ENCODE assay signal across 7 mouse cellular contexts in genomic region chr15:77359084-77359483, GRCm38 (mm10). TPM values are rescaled to one million over a fixed set of nuclear protein-coding genes. Genes with fewer than 3 reads are reported as not detected.
DNase-seq lines count a peak whose midpoint lies in the region; ATAC-seq and TF ChIP-seq lines count a peak whose summit lies in the region.

No protein-coding gene starts in this region.

- no peak for TF ChIP-seq CTCF in lung, embryonic 14.5 days (IDR thresholded peaks at IDR 0.05; ENCODE audit: low read depth)

- H3K9me3 ChIP-seq in lung, embryonic 14.5 days (ENCODE audit: low read depth, low read length), result no peaks in the 10 kb centered on the region
- no peaks in the 10 kb centered on the region for H3K9me3 ChIP-seq in forebrain, embryonic 14.5 days (replicated peaks; ENCODE audit: control insufficient read depth, low read length)
- H3K9me3 ChIP-seq in limb, embryonic 14.5 days (ENCODE audit: control insufficient read depth, low read length), result no peaks in the 10 kb centered on the region
- no peaks in the 10 kb centered on the region for H3K9me3 ChIP-seq in stomach, embryonic 16.5 days (replicated peaks; ENCODE audit: control insufficient read depth, low read length)

- 39% methylated on average over 6 of the region's 6 CpGs for WGBS in lung, embryonic 14.5 days
- 17% methylated on average over 6 of the region's 6 CpGs for whole genome bisulfite sequencing in forebrain, embryonic 14.5 days
- WGBS in limb, embryonic 14.5 days, result 30% methylated on average over 6 of the region's 6 CpGs
- 33% methylated on average over 6 of the region's 6 CpGs for WGBS in stomach, embryonic 16.5 days

- no peaks in the 10 kb centered on the region for H3K27me3 ChIP-seq in lung, embryonic 14.5 days (ENCODE audit: insufficient read depth, low read length)
- no peaks in the 10 kb centered on the region for H3K27me3 ChIP-seq in forebrain, embryonic 14.5 days (replicated peaks; ENCODE audit: control insufficient read depth, insufficient read depth, low read length)
- no peaks in the 10 kb centered on the region for H3K27me3 ChIP-seq in limb, embryonic 14.5 days (ENCODE audit: control insufficient read depth, insufficient read depth, low read length)
- no peaks in the 10 kb centered on the region for H3K27me3 ChIP-seq in stomach, embryonic 16.5 days (ENCODE audit: control insufficient read depth, insufficient read depth, low read length)

- H3K4me3 ChIP-seq in lung, embryonic 14.5 days (ENCODE audit: low read depth, low read length), result peak overlapping the region; percentile 27
- peak overlapping the region; percentile 21; the same call in 1 of the 2 replicates for H3K4me3 ChIP-seq in forebrain, embryonic 14.5 days (ENCODE audit: low read depth, low read length)
- H3K4me3 ChIP-seq in limb, embryonic 14.5 days (replicated peaks; ENCODE audit: low read length), result peak overlapping the region; percentile 20; the same call in 1 of the 2 replicates
- peak overlapping the region; percentile 40 for H3K4me3 ChIP-seq in stomach, embryonic 16.5 days (replicated peaks; ENCODE audit: low read length)

- no peaks in the 10 kb centered on the region for H3K36me3 ChIP-seq in lung, embryonic 14.5 days (ENCODE audit: insufficient read depth)
- no peaks in the 10 kb centered on the region for H3K36me3 ChIP-seq in forebrain, embryonic 14.5 days (ENCODE audit: control insufficient read depth, insufficient read depth, low read length)
- H3K36me3 ChIP-seq in limb, embryonic 14.5 days (ENCODE audit: control insufficient read depth, insufficient read depth, low read length), result no peaks in the 10 kb centered on the region
- H3K36me3 ChIP-seq in stomach, embryonic 16.5 days (ENCODE audit: control insufficient read depth, insufficient read depth, low read length), result no peaks in the 10 kb centered on the region

- ATAC-seq in lung, embryonic 14.5 days (ENCODE audit: insufficient read depth), result no peak; the same call in 1 of the 2 replicates
- ATAC-seq in forebrain, embryonic 14.5 days, result peak; percentile 45
- ATAC-seq in limb, embryonic 14.5 days (ENCODE audit: low FRiP score, low read depth), result peak; percentile 6; the same call in 1 of the 2 replicates
- ATAC-seq in stomach, embryonic 16.5 days (ENCODE audit: insufficient read depth, low FRiP score), result no peak

- H3K4me1 ChIP-seq in lung, embryonic 14.5 days (ENCODE audit: insufficient read depth), result 0 out of 2 replicates have a peak, but pooled peaks cover 7% of the 10 kb centered on the region
- peaks cover 34% of the 10 kb centered on the region for H3K4me1 ChIP-seq in forebrain, embryonic 14.5 days (ENCODE audit: control insufficient read depth, insufficient read depth, low read length)
- peaks cover 28% of the 10 kb centered on the region for H3K4me1 ChIP-seq in limb, embryonic 14.5 days (ENCODE audit: control insufficient read depth, insufficient read depth, low read length)
- H3K4me1 ChIP-seq in stomach, embryonic 16.5 days (ENCODE audit: control insufficient read depth, insufficient read depth, low read length), result peaks cover 19% of the 10 kb centered on the region

- H3K27ac ChIP-seq in lung, embryonic 14.5 days (ENCODE audit: low read depth), result no peak overlapping the region
- H3K27ac ChIP-seq in forebrain, embryonic 14.5 days (ENCODE audit: low read depth, low read length), result peak overlapping the region; percentile 52; the same call in 1 of the 2 replicates
- H3K27ac ChIP-seq in limb, embryonic 14.5 days (replicated peaks; ENCODE audit: low read depth, low read length), result no peak overlapping the region; the same call in 1 of the 2 replicates
- H3K27ac ChIP-seq in stomach, embryonic 16.5 days (ENCODE audit: low read length), result peak overlapping the region; percentile 54; the same call in 1 of the 2 replicates

- H3K4me2 ChIP-seq in lung, embryonic 14.5 days, result peak overlapping the region; percentile 60
- peak overlapping the region; percentile 57 for H3K4me2 ChIP-seq in forebrain, embryonic 14.5 days (ENCODE audit: low read length)
- H3K4me2 ChIP-seq in limb, embryonic 14.5 days (replicated peaks; ENCODE audit: low read depth, low read length, severe bottlenecking), result peak overlapping the region; percentile 46
- peak overlapping the region; percentile 64 for H3K4me2 ChIP-seq in stomach, embryonic 16.5 days (ENCODE audit: low read depth, low read length)

- TF ChIP-seq POLR2A in limb, embryonic 14.5 days (IDR thresholded peaks at IDR 0.05; ENCODE audit: borderline replicate concordance, extremely low read depth, insufficient read depth, insufficient read length), result no peak

- no peak for DNase-seq in lung, embryonic 14.5 days
- no peak for DNase-seq in lung, postnatal 10 days
- DNase-seq in forebrain, embryonic 14.5 days (ENCODE audit: low spot score), result no peak
- DNase-seq in limb, embryonic 14.5 days (ENCODE audit: low spot score), result no peak
- no peak for DNase-seq in cerebellum, postnatal 25 days
- DNase-seq in Muller cell, postnatal 12 days (ENCODE audit: inconsistent ontology term), result no peak

- peak overlapping the region; percentile 56 for H3K9ac ChIP-seq in lung, embryonic 14.5 days
- peak overlapping the region; percentile 69 for H3K9ac ChIP-seq in forebrain, embryonic 14.5 days (ENCODE audit: low read length)
- H3K9ac ChIP-seq in limb, embryonic 14.5 days (ENCODE audit: low read depth, low read length, severe bottlenecking), result peak overlapping the region; percentile 47
- peak overlapping the region; percentile 64 for H3K9ac ChIP-seq in stomach, embryonic 16.5 days (ENCODE audit: low read length)

RNA-seq across cellular contexts. Expression of gene Apol7a, which starts 39.8 kb away (rescaled TPM):
- polyA plus RNA-seq in lung, embryonic 14.5 days (2014; fragmentation: Nextera tagmentation; extraction: Ambion mirVana), result not detected in 2 replicates
- not detected in 2 replicates for polyA plus RNA-seq in forebrain, embryonic 14.5 days (2014; fragmentation: Nextera tagmentation; extraction: Ambion mirVana)
- polyA plus RNA-seq in limb, embryonic 14.5 days (2012; rRNA removed), result 0.45 and 0.50 TPM in 2 replicates
- polyA plus RNA-seq in limb, embryonic 14.5 days (2014; fragmentation: Nextera tagmentation; extraction: Ambion mirVana), result 0.22 and 0.23 TPM in 2 replicates
- 9.0 and 17.9 TPM in 2 replicates for polyA plus RNA-seq in stomach, embryonic 16.5 days (2015; fragmentation: Nextera tagmentation; extraction: Ambion mirVana)

RNA-seq across cellular contexts. Expression of gene Apol9a, which starts 51.9 kb away (rescaled TPM):
- not detected in 2 replicates for polyA plus RNA-seq in lung, embryonic 14.5 days (2014; fragmentation: Nextera tagmentation; extraction: Ambion mirVana)
- polyA plus RNA-seq in forebrain, embryonic 14.5 days (2014; fragmentation: Nextera tagmentation; extraction: Ambion mirVana), result not detected in 2 replicates
- polyA plus RNA-seq in limb, embryonic 14.5 days (2012; rRNA removed), result 0.06 and 0.35 TPM in 2 replicates
- polyA plus RNA-seq in limb, embryonic 14.5 days (2014; fragmentation: Nextera tagmentation; extraction: Ambion mirVana), result not detected in 2 replicates
- not detected in 2 replicates for polyA plus RNA-seq in stomach, embryonic 16.5 days (2015; fragmentation: Nextera tagmentation; extraction: Ambion mirVana)

RNA-seq across cellular contexts. Expression of gene Rbfox2, which starts 52.3 kb away (rescaled TPM):
- 51.9 and 55.8 TPM in 2 replicates for polyA plus RNA-seq in lung, embryonic 14.5 days (2014; fragmentation: Nextera tagmentation; extraction: Ambion mirVana)
- 186 and 229 TPM in 2 replicates for polyA plus RNA-seq in forebrain, embryonic 14.5 days (2014; fragmentation: Nextera tagmentation; extraction: Ambion mirVana)
- polyA plus RNA-seq in limb, embryonic 14.5 days (2012; rRNA removed), result 189 and 205 TPM in 2 replicates
- 94.7 and 101 TPM in 2 replicates for polyA plus RNA-seq in limb, embryonic 14.5 days (2014; fragmentation: Nextera tagmentation; extraction: Ambion mirVana)
- 55.7 and 63.6 TPM in 2 replicates for polyA plus RNA-seq in stomach, embryonic 16.5 days (2015; fragmentation: Nextera tagmentation; extraction: Ambion mirVana)

Comparison
In these comparisons a context has a peak if more than half of its experiments do, and no peak if none do; other contexts are left out.
1. ATAC-seq: peak in forebrain, embryonic 14.5 days (single experiment) and limb, embryonic 14.5 days (single experiment); none in lung, embryonic 14.5 days (single experiment) and stomach, embryonic 16.5 days (single experiment).
2. H3K27ac ChIP-seq: peak in forebrain, embryonic 14.5 days (single experiment) and stomach, embryonic 16.5 days (single experiment); none in lung, embryonic 14.5 days (single experiment) and limb, embryonic 14.5 days (single experiment).
3. Peak in every context shown above with its lines, with median percentiles within 50 percentile points of each other: H3K4me2 ChIP-seq, H3K4me3 ChIP-seq and H3K9ac ChIP-seq.